Mouse (Mus musculus): Measurements from ENCODE around the gene Slc4a1ap.

Slc4a1ap gene

GRCm38 (mm10) chr5:31526354-31527116 is at the start of gene Slc4a1ap:
Slc4a1ap (plus strand) TSS chr5:31526995.
- DNase-seq (ENCODE audit: low read depth), result peak; percentile 95

GRCm38 (mm10) chr5:31480536-31480935 is 46.3 kb upstream of the Slc4a1ap start:
- DNase-seq (ENCODE audit: low read depth), result no peak

GRCm38 (mm10) chr5:31485440-31485839 is 41.4 kb upstream of the Slc4a1ap start, which contains the start of gene 4930548H24Rik:
4930548H24Rik (plus strand) TSS chr5:31485740.
- DNase-seq (ENCODE audit: low read depth), result no peak

- DNase-seq (ENCODE audit: low read depth), result no peak
Measured at GRCm38 (mm10) chr5:31487889-31488288, 38.9 kb upstream of the Slc4a1ap start.

- no peak for DNase-seq (ENCODE audit: low read depth)
Measured at GRCm38 (mm10) chr5:31489116-31489769, 37.6 kb upstream of the Slc4a1ap start.

- no peak for DNase-seq (ENCODE audit: low read depth)
Measured at GRCm38 (mm10) chr5:31492031-31492430, 34.8 kb upstream of the Slc4a1ap start.

- DNase-seq (ENCODE audit: low read depth), result peak; percentile 92
Measured at GRCm38 (mm10) chr5:31494513-31495297, 32.1 kb upstream of the Slc4a1ap start, which contains the start of gene Gpn1. Gpn1 (plus strand) TSS chr5:31494741.

- no peak for DNase-seq (ENCODE audit: low read depth)
Measured at GRCm38 (mm10) chr5:31504843-31505242, 22.0 kb upstream of the Slc4a1ap start.

- DNase-seq (ENCODE audit: low read depth), result no peak
Measured at GRCm38 (mm10) chr5:31512481-31512880, 14.3 kb upstream of the Slc4a1ap start.

GRCm38 (mm10) chr5:31520556-31520955 is 6.2 kb upstream of the Slc4a1ap start:
- peak; percentile 34 for DNase-seq (ENCODE audit: low read depth)

GRCm38 (mm10) chr5:31527117-31527680 is 404 bp downstream of the Slc4a1ap start:
- peak; percentile 51 for DNase-seq (ENCODE audit: low read depth)

GRCm38 (mm10) chr5:31527707-31528106 is 912 bp downstream of the Slc4a1ap start, which contains the start of gene Supt7l:
Supt7l (minus strand) TSS chr5:31527807.
- DNase-seq (ENCODE audit: low read depth), result peak; percentile 23

GRCm38 (mm10) chr5:31528560-31528959 is 1.8 kb downstream of the Slc4a1ap start:
- DNase-seq (ENCODE audit: low read depth), result peak; percentile 53

GRCm38 (mm10) chr5:31535228-31535627 is 8.4 kb downstream of the Slc4a1ap start:
- DNase-seq (ENCODE audit: low read depth), result peak; percentile 19

- DNase-seq (ENCODE audit: low read depth), result no peak
Measured at GRCm38 (mm10) chr5:31559401-31559800, 32.6 kb downstream of the Slc4a1ap start.

- DNase-seq (ENCODE audit: low read depth), result no peak
Measured at GRCm38 (mm10) chr5:31560352-31560751, 33.6 kb downstream of the Slc4a1ap start.

GRCm38 (mm10) chr5:31562036-31562666 is 35.4 kb downstream of the Slc4a1ap start:
- DNase-seq (ENCODE audit: low read depth), result no peak

GRCm38 (mm10) chr5:31563496-31563895 is 36.7 kb downstream of the Slc4a1ap start:
- DNase-seq (ENCODE audit: low read depth), result peak; percentile 84

GRCm38 (mm10) chr5:31563905-31564304 is 37.1 kb downstream of the Slc4a1ap start:
- DNase-seq (ENCODE audit: low read depth), result no peak

GRCm38 (mm10) chr5:31564976-31565375 is 38.2 kb downstream of the Slc4a1ap start:
- DNase-seq (ENCODE audit: low read depth), result no peak

- no peak for DNase-seq (ENCODE audit: low read depth)
Measured at GRCm38 (mm10) chr5:31566026-31566425, 39.2 kb downstream of the Slc4a1ap start.

Data from induced T-regulatory cell, adult 2 months (primary cell).